Mouse (Mus musculus) left cerebral cortex, postnatal 14 days (tissue): ENCODE results near the gene Gm9747. TPM values are rescaled to one million over a fixed set of nuclear protein-coding genes. Genes with fewer than 3 reads are reported as not detected.

Experiments
- DNase-seq, 2 experiments: peaks; one replicate each; pipeline ENCODE4 v3.0.0; 2021 to 2022; ENCODE audit warnings: low spot score in 2 of 2, mixed read lengths in 1 of 2
- intact Hi-C: fragments of 180-260 bp; cut with DNase I; formaldehyde crosslinking; loops from one replicate; pipeline ENCODE4 v1.15.1; 2025
- long read RNA-seq, 2 experiments: library from polyadenylated mRNA; stranded (forward); transcript quantifications; one replicate each; pipeline ENCODE4 v2.0.0; 2021
- total RNA-seq, 2 experiments: library from RNA; stranded (reverse); gene quantifications; 2 replicates each; pipeline ENCODE4 v1.2.3; 2021

Gm9747 gene
- not detected for total RNA-seq
- long read RNA-seq, experiment 1, partial matches to known transcripts = 0 of 2 reads
- long read RNA-seq, experiment 1, other reads (novel, unspliced or antisense) = 0 of 2 reads
- long read RNA-seq, experiment 2 = 0 reads

DNA sequence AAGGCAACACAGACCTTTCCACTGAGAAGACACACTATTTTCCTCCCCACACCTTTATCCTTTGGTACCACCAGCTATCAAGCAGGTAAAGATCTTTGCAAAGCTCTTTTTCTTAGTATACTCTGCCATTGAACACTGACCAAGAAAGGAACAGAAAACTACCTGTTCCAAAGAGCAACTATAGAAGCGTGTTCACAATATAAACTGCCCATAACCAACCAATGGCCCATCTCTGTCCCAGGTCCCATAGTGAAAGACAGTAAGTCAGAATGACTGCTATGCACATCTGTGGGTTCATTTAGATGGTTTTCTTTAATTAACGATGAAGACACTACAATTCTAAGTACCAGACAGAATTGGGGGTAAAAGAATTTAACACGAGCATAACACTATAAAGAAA lies at the start of gene Gm9747:
Gene Gm9747, plus strand, starts transcription at position 301 of the 400 bp plus-strand sequence.
- DNase-seq = no peak
- intact Hi-C loops = no loop called here

DNA sequence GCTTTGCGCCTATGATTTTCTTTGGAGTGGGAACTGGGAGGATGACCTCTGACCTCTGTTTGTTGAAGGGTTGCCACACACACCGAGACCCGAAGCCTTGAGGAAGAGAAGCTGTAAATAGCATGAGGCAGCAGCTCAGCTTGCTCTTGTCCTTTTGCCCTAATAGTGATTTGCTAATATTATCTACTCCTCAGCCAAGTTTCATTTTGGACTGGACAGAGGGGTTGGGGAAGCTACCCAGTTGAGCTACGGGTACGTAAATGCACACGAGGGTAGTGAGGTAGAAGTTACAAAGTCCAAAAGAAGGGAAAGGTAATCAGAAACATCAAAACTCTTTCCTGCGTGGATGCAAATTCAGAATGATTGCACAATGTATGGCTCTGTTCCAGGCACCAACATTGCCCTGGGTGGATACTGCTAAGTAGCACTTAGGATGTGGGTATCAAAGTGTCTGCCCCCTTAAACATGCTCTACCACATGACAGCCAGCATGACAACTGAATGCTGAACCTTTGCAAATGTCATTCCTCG lies 48.9 kb upstream of the Gm9747 start:
- intact Hi-C loops = no loop called here
- DNase-seq = no peak

DNA sequence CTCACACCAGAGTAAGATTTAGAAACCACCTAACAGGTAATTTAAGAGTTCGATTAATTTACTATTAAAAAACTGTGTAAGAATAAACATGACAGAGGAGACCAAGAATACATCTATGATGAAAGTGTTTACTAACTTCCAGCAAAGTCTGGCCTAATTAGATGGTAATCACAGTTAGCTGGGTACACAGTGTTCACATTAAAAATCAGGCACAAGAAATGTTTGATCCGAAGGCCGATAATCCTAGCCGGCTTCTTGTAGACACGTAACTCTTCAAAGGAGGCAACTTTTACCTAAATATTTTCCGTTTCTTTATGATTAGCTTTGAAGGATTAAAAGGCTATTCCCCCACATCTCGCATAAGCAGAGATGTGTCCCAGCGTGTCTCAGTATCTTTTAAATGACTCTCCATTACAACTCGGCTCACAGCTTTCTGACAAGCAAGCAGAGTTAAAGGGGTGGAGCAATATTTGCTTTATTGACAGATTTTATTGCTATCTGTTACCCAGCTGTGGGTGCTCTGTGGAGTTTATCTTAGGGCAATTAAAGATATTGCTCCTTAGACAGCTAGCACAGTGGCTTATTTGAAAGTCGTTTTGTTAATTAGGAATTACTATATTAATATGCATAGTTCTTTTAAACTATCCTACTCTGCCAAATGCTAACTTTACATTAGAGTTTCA lies 44.2 kb upstream of the Gm9747 start:
- intact Hi-C loops = no loop called here
- no peak for DNase-seq

DNA sequence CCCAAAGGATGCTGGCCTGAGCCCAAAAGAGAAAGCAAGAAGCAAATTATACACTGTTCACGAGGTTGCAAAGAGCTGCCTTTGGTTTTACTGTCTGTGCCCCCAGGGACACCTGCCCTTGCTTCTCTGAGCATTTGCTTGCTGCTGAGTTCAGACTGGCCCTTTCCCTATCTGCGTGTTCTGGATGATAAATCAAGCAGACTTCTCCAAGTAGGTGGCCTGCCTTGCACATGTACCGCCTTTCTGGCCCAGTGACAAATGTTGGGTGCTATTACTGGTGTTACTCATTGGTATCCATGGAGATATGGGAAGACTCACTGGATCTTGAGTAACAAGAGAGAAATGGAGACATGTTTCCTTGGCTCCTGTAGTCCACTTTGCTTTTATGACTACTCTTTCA lies 43.4 kb upstream of the Gm9747 start:
- DNase-seq = peak; percentile 74 to 91
- intact Hi-C loops = no loop called here

DNA sequence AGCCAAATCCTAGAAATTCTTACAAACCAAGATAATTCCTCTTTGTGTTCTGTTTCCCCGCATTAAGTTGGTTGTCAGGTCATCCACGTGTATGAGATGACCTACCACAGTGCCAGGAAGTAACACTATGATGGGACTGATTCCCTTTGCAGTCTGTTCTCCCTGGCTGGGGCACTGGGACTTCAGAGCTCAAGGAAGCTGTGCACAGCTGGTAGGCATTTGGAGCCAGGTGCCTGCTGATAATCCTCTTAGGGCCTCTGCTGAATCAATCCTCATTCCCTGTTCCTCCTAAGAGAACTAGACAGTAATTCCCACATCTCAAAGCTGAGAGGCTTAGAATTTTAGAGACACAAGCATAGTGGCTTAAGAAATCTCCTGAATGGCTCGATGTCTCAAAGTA lies 41.3 kb upstream of the Gm9747 start:
- intact Hi-C loops = no loop called here

DNA sequence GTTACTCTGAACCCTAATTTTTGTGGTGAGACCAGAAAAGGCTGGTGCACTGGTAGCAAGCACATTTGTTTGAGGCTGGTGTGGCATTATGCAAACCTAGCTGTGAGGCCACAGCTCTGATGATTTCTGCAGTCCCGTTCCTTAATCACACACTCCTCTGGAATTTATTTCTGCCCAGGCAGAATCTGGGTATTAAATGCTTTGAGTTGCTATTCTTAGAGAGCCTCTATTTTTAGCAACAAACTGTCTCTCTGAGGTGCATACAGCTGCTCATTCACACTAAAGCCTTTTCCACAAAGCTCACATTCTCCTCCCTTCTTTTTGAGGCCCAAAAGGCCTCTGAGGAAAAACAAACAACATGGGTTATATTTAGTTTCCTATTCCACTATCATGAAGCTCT lies 33.0 kb upstream of the Gm9747 start:
- DNase-seq = no peak
- intact Hi-C loops = no loop called here

More for the DNA sequence above, 41.3 kb upstream of the Gm9747 start:
- no peak for DNase-seq

DNA sequence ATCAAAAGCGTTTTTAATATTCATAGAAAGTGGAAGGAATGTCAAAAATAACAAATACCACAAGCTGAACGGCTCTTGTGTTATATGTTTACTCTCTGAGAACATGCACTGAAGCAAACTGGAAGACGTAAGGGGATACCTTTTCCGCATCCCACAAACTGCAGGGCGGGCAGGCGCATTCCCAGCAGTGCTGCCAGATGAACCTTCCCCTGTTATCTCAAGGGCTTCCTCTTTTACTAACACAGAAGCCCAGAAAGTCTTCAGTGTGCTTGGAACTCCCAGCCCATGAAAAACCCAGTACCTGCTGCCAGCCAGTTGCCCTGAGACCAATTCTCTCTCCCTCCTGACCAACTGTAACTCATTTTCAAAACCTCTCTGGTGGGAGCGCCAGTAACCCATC lies 32.3 kb upstream of the Gm9747 start:
- intact Hi-C loops = no loop called here
- no peak for DNase-seq

DNA sequence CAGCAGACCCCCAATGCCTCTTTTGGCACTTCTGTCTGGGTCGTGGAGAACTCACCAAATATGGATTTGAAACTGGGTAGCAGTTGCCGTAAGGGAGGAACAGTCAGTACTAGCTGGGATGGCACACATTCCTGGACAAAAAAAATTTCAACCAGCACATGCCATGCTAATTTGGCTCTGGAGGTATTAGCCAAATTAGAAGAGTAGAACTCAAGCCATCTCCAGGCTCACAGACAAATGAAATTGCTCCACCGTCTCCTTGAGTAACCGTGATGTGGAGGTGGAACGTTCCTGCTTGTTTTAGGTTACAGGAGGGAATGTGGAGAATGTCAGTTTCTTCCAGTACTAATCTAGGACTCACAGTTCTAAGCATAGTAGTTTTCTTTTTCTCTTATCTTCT lies 25.4 kb upstream of the Gm9747 start:
- DNase-seq = no peak
- intact Hi-C loops = no loop called here

DNA sequence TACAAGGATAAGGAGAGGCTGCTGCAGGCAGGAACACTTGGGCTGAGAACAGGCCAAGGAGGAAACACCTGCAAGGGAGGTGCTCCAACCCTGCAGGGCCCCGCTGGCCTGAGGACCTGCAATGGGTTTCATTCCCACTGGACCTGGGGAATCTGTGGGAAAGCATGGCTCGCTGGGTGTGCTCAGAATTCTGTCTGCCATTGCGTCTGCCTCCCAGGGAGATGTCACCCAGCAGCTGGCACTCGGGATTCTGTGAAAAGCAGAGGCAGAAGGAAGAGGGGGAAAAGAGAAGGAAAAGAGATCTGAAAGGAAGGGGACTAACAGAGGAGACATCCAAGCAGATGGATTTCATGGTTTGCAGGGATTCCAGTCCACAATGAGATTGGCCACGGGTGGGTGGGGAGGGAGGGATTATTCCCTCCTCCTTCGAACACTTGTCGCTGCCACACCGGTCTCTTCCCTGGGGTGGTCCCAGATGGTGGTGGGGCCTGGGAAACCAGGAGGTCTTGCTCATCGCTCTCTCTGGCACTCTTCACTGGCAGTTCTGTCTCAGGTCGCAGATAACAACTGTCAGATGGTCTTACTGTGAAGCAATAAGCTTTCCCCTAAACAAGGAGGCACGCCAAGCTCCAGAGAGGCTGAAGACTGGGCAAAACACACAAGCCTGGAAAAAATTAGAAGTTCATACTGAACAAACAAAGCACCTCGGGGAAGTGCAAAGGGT lies 12.1 kb upstream of the Gm9747 start:
- DNase-seq = peak; percentile 6 to 8
- intact Hi-C loops = no loop called here

DNA sequence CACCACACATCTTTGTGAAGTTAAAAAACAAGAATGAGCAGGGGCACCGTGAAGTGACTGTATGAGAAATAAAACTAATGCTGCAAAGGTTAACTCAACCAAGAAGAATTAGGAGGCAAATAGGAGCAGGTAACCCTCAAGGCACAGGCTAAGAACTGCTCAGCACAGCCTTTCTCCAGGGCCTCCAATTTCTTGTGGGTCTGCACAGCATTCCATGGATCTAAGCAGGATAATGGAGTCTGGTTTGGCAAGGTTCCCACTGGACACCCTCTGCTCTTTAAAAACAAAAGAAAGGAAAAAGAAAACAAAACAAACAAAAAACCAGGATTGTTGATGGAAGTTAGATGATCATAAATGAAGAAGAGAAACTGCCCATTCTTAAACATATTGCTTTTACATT lies 11.4 kb upstream of the Gm9747 start:
- DNase-seq = no peak
- intact Hi-C loops = no loop called here

DNA sequence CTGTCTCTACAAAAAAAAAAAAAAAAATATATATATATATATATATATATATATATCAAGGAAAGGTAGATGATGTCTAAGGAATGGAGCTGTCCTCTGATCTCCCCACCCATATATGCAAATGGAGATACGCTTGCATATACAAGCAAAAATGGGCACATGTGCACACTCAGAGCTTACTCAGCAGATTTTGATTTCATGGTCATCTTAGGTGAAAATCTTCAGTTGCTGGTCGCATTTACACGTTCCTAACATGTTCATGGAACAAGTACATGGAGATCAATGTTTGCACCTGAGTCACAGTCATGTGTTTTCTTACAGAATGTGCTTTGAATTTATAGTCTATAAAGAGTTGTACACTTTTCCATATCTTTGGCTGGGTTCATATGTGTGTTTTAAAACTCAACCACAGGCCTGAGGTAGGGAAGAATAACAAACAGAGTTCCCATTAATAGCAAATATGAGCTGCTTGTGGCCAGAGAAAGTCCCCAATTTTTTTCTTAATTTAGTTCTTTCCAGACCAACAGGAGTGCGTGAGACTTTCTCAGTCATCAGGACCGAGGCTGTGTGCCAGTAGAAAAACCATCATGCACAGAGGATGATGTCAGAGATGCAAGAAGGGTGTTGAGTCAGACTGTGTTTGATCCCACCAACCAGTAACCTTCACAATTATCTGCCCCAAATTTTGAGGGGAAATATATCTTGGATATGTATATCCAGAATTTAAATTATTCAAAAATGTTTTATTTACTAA lies 9.7 kb upstream of the Gm9747 start:
- intact Hi-C loops = no loop called here
- DNase-seq = no peak

DNA sequence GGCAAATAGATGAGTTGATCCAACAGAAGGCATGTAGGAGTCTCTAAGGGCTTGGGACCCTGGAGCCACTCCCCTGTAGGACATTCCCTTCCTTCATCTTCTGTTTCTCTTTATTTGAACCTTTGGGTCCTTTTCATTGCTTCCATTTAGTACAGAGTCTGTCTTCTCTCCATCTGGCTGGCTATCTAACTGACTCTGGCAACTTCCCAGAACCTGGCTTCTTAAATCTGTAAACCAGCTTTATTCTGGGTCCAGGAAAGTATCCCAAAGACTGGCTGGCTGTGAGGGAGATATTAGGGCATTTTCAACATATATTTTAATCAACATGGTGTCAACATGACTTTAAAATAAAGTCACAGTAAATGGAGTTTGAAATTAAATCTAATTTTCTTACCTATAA lies 4.1 kb upstream of the Gm9747 start:
- DNase-seq = no peak
- intact Hi-C loops = no loop called here

DNA sequence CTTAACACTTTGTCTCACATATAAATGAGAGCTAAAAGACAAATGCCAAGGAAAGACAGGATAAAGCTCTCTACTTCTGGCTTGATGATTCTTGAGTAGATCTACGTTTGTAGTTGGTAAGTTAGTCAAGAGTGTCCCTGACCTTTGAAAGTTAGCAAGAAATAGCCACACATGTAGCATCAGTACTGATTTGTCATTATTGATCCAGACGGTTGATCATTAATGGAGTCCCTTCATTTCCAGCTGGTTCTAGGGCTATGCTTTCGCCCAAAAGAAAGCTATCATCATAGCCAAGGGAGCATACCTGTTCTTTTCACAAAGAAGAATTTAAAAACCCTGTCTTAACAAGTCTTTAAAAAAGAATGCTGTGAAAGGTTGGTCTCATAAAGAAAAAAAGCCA lies 1.7 kb downstream of the Gm9747 start:
- DNase-seq = no peak
- intact Hi-C loops = no loop called here

DNA sequence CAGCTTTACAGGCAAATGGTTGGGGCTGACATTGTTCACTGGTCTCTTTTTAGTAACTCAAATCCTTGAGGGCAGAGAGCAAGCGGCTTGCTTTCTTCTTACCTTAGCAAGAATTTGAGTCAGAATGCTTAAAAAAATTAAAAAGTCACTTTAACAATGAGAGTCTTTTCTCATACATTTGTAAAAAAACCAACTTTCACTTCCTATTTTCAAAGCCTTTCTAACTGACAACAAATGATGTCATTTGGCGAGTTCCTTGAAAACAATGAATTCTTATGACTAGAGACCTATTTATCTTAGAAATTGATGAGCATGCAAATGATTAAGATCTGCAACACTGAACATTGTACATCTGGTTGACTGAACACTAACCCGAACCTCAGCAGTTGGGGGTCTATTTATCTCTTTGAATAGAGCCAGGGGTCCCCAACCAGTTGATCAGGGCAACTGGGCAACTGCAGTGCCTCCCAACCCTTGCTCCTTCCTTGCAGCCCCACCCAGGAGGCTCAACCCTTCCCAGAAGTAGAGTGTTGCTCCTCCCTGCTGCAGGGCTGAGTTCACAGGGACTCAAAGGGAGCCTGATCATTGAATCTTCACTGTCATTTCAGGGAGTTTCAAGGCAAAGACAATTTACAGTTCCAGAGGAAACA lies 2.7 kb downstream of the Gm9747 start:
- intact Hi-C loops = no loop called here
- no peak for DNase-seq

DNA sequence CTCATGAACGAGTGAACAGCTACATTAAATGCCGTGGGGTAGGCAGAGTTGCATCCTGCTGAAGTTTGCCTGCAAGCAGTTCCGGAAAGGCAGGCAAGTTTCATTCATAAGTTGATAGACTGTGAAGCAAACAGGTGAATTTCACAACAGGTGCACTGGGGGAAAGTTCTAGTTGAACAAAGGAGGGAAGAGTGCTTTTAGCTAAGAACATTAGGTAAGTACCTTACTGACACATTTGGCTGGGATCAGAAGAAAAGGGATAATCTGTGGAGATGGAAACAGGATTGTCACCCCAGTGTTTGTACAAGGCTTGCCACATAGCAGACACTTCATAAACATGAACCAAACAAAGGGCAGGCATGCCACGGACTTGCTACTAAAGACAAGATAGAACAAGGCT lies 5.3 kb downstream of the Gm9747 start:
- intact Hi-C loops = no loop called here
- no peak for DNase-seq

DNA sequence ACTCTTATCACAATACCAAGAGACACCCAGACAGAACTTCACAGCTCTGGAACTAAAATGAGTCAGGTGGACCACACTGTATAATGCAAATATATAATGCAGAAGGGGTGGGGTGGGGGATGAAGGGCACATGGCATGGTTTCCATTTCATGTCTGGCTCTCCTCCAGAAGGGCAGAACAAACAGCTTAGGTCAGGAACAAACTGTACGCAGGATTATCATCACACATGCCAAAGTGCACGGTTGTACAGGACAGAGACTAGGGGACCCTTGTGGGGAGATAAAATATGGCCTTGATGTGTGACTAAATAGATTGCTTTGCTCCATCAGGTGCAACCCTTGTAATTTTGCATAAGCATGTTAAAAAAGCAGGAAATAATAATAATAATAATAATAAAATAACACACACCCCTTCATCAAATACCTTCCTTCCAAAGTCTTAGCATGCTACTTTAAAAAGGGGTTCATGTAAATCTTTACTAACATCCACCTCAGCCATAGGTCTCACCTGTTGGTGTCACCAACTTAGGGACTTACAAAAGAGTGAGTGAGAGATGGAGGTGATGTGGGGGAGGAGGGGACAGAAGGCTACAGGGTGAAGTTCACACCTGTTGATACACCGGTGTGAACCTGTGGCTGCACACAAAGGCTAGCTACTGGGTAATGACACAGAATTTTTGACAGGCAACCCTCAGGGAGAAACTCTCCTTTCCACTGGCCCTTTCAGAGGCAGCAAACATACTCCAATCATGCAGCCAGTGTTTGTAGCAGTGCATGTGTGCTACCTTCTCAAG lies 6.7 kb downstream of the Gm9747 start:
- intact Hi-C loops = no loop called here
- no peak for DNase-seq

DNA sequence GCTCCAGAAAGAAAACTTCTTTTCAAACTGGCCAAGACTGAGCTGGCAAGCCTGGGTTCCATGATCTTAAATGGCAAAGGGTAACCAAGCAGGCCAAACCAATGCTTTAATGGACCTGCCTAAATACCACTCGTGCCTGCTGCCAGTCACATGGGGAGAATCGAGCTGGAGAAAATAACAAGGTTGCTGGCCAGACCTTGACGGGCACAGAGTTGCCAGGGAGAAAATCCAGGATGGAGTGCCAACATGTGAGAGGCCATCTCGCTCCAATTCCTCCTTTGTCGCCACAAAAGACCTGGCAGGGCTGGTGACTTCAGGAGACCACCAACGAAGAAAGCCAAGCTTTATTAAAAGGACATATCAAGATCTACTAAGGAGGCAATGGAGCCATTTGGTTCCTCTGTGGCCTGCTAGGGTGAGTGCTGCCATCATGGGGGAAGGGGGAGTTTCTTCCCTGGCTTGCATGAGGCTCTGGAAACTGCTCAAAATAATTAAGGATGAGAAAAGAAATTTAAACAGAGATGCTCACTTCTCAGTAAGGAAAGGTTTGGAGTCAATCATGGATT lies 10.4 kb downstream of the Gm9747 start:
- DNase-seq = peak in 1 of 2 experiments; percentile 13
- intact Hi-C loops = no loop called here

DNA sequence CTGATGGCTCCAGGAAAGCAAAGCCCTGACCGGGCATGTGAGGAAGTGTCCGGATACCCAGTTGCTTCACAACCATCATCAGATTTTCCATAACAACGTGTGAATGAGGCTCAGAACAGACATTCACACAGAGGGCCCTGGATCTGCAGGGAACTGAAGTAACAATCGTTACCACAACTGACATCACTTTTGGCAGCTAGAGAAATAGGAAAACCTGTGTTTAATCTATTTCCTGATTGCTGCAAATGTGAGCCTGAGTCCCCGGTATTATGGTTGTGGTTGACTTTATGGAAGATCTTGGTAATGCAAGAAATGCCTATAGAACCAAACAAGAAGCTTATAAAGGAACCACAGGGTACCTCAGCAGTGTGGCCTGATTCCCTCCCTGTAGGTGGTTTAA lies 12.1 kb downstream of the Gm9747 start:
- no peak for DNase-seq
- intact Hi-C loops = no loop called here
